Comparison of ENCODE assay signal across 23 mouse cellular contexts in the genomic region with DNA sequence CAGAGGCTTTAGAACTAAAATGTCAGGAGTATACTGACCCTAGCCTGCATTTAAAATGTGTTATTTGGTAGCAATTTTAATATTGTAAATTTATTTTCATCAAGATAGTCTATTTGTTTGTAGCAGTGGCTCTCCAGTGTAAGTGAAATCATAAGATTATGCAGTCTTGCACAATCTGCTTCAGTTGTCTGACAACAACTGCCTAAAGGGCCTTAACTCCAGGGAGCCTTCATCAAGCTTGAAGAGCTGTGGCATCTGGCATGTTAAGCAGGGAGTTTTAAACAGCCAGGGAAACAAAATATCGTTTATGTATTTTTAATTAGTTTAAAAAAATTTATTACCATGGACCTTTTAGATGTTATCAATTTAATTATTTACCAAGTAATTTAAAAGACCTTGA.
DNase-seq lines count a peak whose midpoint lies in the region; ATAC-seq and TF ChIP-seq lines count a peak whose summit lies in the region.
"Had no signal": no experiment of that assay in that cellular context is flagged by ENCODE, and none has a peak within 500 bp of the region (broad histone marks: within the 10 kb centered on the region; RNA-seq: fewer than 3 reads in every experiment).

No protein-coding gene starts in this region.

- no peak overlapping the region for H3K27ac ChIP-seq in forebrain, embryonic 14.5 days (ENCODE audit: low read depth, low read length)
- H3K27ac ChIP-seq in forebrain, embryonic 12.5 days, result no peak overlapping the region
- H3K27ac ChIP-seq in hindbrain, postnatal 0 days, result no peak overlapping the region
- no peak overlapping the region for H3K27ac ChIP-seq in hindbrain, embryonic 14.5 days
- no peak overlapping the region for H3K27ac ChIP-seq in midbrain, postnatal 0 days (ENCODE audit: low read depth, low read length)
- H3K27ac ChIP-seq in midbrain, embryonic 16.5 days (ENCODE audit: low read length), result no peak overlapping the region
- H3K27ac ChIP-seq: forebrain, embryonic 10.5 days; forebrain, embryonic 15.5 days; heart, embryonic 15.5 days; hindbrain, embryonic 15.5 days had no signal

- DNase-seq in forebrain, embryonic 14.5 days (ENCODE audit: low spot score), result peak; percentile 3
- peak; percentile 30 for DNase-seq in hindbrain, postnatal 0 days (ENCODE audit: low spot score)
- DNase-seq in hindbrain, embryonic 14.5 days (ENCODE audit: low spot score), result no peak
- DNase-seq in midbrain, postnatal 0 days (ENCODE audit: low spot score), result peak; percentile 36
- DNase-seq in right cerebral cortex, postnatal 25 days, result no peak
- DNase-seq: adrenal gland, adult 8-10 months; adrenal gland, postnatal 25 days; cerebellum, adult 18-20 months; cerebellum, adult 9-10 months; cerebellum, postnatal 14 days; gastrocnemius, postnatal 25 days; heart, adult 18-20 months; heart, postnatal 10 days; heart, postnatal 4 days had no signal

- no peaks in the 10 kb centered on the region for H3K27me3 ChIP-seq in forebrain, embryonic 14.5 days (replicated peaks; ENCODE audit: control insufficient read depth, insufficient read depth, low read length)
- H3K27me3 ChIP-seq in forebrain, embryonic 12.5 days, result no peaks in the 10 kb centered on the region
- no peaks in the 10 kb centered on the region for H3K27me3 ChIP-seq in hindbrain, postnatal 0 days (ENCODE audit: insufficient read depth, low read length)
- H3K27me3 ChIP-seq in hindbrain, embryonic 14.5 days (ENCODE audit: control insufficient read depth, insufficient read depth, low read length), result no peaks in the 10 kb centered on the region
- no peaks in the 10 kb centered on the region for H3K27me3 ChIP-seq in midbrain, postnatal 0 days (ENCODE audit: insufficient read depth, low read length)
- no peaks in the 10 kb centered on the region for H3K27me3 ChIP-seq in midbrain, embryonic 16.5 days (ENCODE audit: control insufficient read depth, insufficient read depth, low read depth, low read length)
- H3K27me3 ChIP-seq: forebrain, embryonic 15.5 days; heart, embryonic 12.5 days; heart, embryonic 15.5 days; hindbrain, embryonic 15.5 days had no signal

- no peaks in the 10 kb centered on the region for H3K9me3 ChIP-seq in forebrain, embryonic 14.5 days (replicated peaks; ENCODE audit: control insufficient read depth, low read length)
- H3K9me3 ChIP-seq in forebrain, embryonic 12.5 days, result no peaks in the 10 kb centered on the region
- H3K9me3 ChIP-seq in hindbrain, postnatal 0 days (ENCODE audit: low read length), result no peaks in the 10 kb centered on the region
- no peaks in the 10 kb centered on the region for H3K9me3 ChIP-seq in hindbrain, embryonic 14.5 days (ENCODE audit: control insufficient read depth, low read length)
- H3K9me3 ChIP-seq in midbrain, postnatal 0 days (ENCODE audit: low read length), result no peaks in the 10 kb centered on the region
- H3K9me3 ChIP-seq in midbrain, embryonic 16.5 days (replicated peaks; ENCODE audit: control insufficient read depth, low read length, poor library complexity, severe bottlenecking), result no peaks in the 10 kb centered on the region
- H3K9me3 ChIP-seq: forebrain, embryonic 10.5 days; forebrain, embryonic 15.5 days; heart, embryonic 12.5 days; heart, embryonic 15.5 days; hindbrain, embryonic 15.5 days had no signal

- H3K36me3 ChIP-seq in forebrain, embryonic 14.5 days (ENCODE audit: control insufficient read depth, insufficient read depth, low read length), result no peaks in the 10 kb centered on the region
- no peaks in the 10 kb centered on the region for H3K36me3 ChIP-seq in forebrain, embryonic 12.5 days (replicated peaks)
- no peaks in the 10 kb centered on the region for H3K36me3 ChIP-seq in hindbrain, postnatal 0 days (ENCODE audit: insufficient read depth, low read length)
- no peaks in the 10 kb centered on the region for H3K36me3 ChIP-seq in hindbrain, embryonic 14.5 days (replicated peaks; ENCODE audit: control insufficient read depth, insufficient read depth)
- no peaks in the 10 kb centered on the region for H3K36me3 ChIP-seq in midbrain, postnatal 0 days (ENCODE audit: insufficient read depth, low read length)
- H3K36me3 ChIP-seq in midbrain, embryonic 16.5 days (ENCODE audit: control insufficient read depth, insufficient read depth, low read length), result no peaks in the 10 kb centered on the region
- H3K36me3 ChIP-seq: forebrain, embryonic 10.5 days; forebrain, embryonic 15.5 days; heart, embryonic 12.5 days; heart, embryonic 15.5 days; hindbrain, embryonic 15.5 days had no signal

- WGBS in forebrain, embryonic 14.5 days, result 50% methylated on average over 1 of the region's 1 CpGs
- 64% methylated on average over 1 of the region's 1 CpGs for WGBS in forebrain, embryonic 12.5 days
- 42% methylated on average over 1 of the region's 1 CpGs for WGBS in hindbrain, postnatal 0 days
- WGBS in hindbrain, embryonic 14.5 days, result 38% methylated on average over 1 of the region's 1 CpGs
- WGBS in midbrain, postnatal 0 days, result 45% methylated on average over 1 of the region's 1 CpGs
- WGBS in midbrain, embryonic 16.5 days, result 47% methylated on average over 1 of the region's 1 CpGs

- no peak for ATAC-seq in forebrain, embryonic 14.5 days
- ATAC-seq in forebrain, embryonic 12.5 days (ENCODE audit: low FRiP score), result no peak
- ATAC-seq in hindbrain, postnatal 0 days, result no peak
- no peak; the same call in 1 of the 2 replicates for ATAC-seq in hindbrain, embryonic 14.5 days (ENCODE audit: low FRiP score)
- ATAC-seq in midbrain, postnatal 0 days (ENCODE audit: low FRiP score), result no peak
- ATAC-seq in midbrain, embryonic 16.5 days, result no peak
- ATAC-seq: activated CD4-positive, CD25-positive, alpha-beta regulatory T cell, adult 4 months; forebrain, embryonic 15.5 days; inflammation-experienced regulatory T-cells, adult 6 months had no signal

- no peak for TF ChIP-seq CTCF in hindbrain, postnatal 0 days (IDR thresholded peaks at IDR 0.05; ENCODE audit: low read depth)
- TF ChIP-seq CTCF in midbrain, postnatal 0 days (IDR thresholded peaks at IDR 0.05), result no peak

- H3K9ac ChIP-seq in forebrain, embryonic 14.5 days (ENCODE audit: low read length), result no peak overlapping the region
- no peak overlapping the region for H3K9ac ChIP-seq in forebrain, embryonic 12.5 days
- no peak overlapping the region for H3K9ac ChIP-seq in hindbrain, postnatal 0 days (replicated peaks; ENCODE audit: low read length)
- no peak overlapping the region for H3K9ac ChIP-seq in hindbrain, embryonic 14.5 days
- H3K9ac ChIP-seq in midbrain, postnatal 0 days (replicated peaks; ENCODE audit: low read length, poor library complexity, severe bottlenecking), result no peak overlapping the region
- H3K9ac ChIP-seq in midbrain, embryonic 16.5 days (ENCODE audit: low read depth, low read length), result no peak overlapping the region
- H3K9ac ChIP-seq: forebrain, embryonic 15.5 days; heart, embryonic 12.5 days; heart, embryonic 15.5 days; hindbrain, embryonic 15.5 days had no signal

- H3K4me1 ChIP-seq in forebrain, embryonic 14.5 days (ENCODE audit: control insufficient read depth, insufficient read depth, low read length), result no peaks in the 10 kb centered on the region
- H3K4me1 ChIP-seq in forebrain, embryonic 12.5 days, result no peaks in the 10 kb centered on the region
- no peaks in the 10 kb centered on the region for H3K4me1 ChIP-seq in hindbrain, postnatal 0 days (ENCODE audit: insufficient read depth, low read length)
- no peaks in the 10 kb centered on the region for H3K4me1 ChIP-seq in hindbrain, embryonic 14.5 days (replicated peaks; ENCODE audit: control insufficient read depth, insufficient read depth, low read length)
- no peaks in the 10 kb centered on the region for H3K4me1 ChIP-seq in midbrain, postnatal 0 days (ENCODE audit: insufficient read depth, low read length)
- H3K4me1 ChIP-seq in midbrain, embryonic 16.5 days (ENCODE audit: control insufficient read depth, insufficient read depth, low read length), result no peaks in the 10 kb centered on the region
- H3K4me1 ChIP-seq: forebrain, embryonic 10.5 days; forebrain, embryonic 15.5 days; heart, embryonic 12.5 days; heart, embryonic 15.5 days; hindbrain, embryonic 15.5 days had no signal

- H3K4me3 ChIP-seq in forebrain, embryonic 14.5 days (ENCODE audit: low read depth, low read length), result no peak overlapping the region
- H3K4me3 ChIP-seq in forebrain, embryonic 12.5 days (replicated peaks), result no peak overlapping the region
- no peak overlapping the region for H3K4me3 ChIP-seq in hindbrain, postnatal 0 days (ENCODE audit: low read length)
- H3K4me3 ChIP-seq in hindbrain, embryonic 14.5 days (replicated peaks; ENCODE audit: low read length), result no peak overlapping the region
- no peak overlapping the region for H3K4me3 ChIP-seq in midbrain, postnatal 0 days (ENCODE audit: low read depth, low read length)
- no peak overlapping the region for H3K4me3 ChIP-seq in midbrain, embryonic 16.5 days (ENCODE audit: low read depth, low read length)
- H3K4me3 ChIP-seq: forebrain, embryonic 10.5 days; forebrain, embryonic 15.5 days; heart, embryonic 12.5 days; heart, embryonic 15.5 days; hindbrain, embryonic 15.5 days had no signal

- no peak overlapping the region for H3K4me2 ChIP-seq in forebrain, embryonic 14.5 days (ENCODE audit: low read length)
- no peak overlapping the region for H3K4me2 ChIP-seq in forebrain, embryonic 12.5 days
- H3K4me2 ChIP-seq in hindbrain, postnatal 0 days (ENCODE audit: low read depth, low read length), result no peak overlapping the region
- no peak overlapping the region for H3K4me2 ChIP-seq in hindbrain, embryonic 14.5 days (replicated peaks)
- no peak overlapping the region for H3K4me2 ChIP-seq in midbrain, postnatal 0 days (ENCODE audit: low read depth, low read length, poor library complexity, severe bottlenecking)
- no peak overlapping the region for H3K4me2 ChIP-seq in midbrain, embryonic 16.5 days (ENCODE audit: low read length)
- H3K4me2 ChIP-seq: forebrain, embryonic 15.5 days; heart, embryonic 12.5 days; heart, embryonic 15.5 days; hindbrain, embryonic 15.5 days had no signal

Comparison
In these comparisons a context has a peak if more than half of its experiments do, and no peak if none do; other contexts are left out.
1. DNase-seq: peak in forebrain, embryonic 14.5 days (single experiment), hindbrain, postnatal 0 days (single experiment) and midbrain, postnatal 0 days (single experiment); none in hindbrain, embryonic 14.5 days (single experiment) and right cerebral cortex, postnatal 25 days (single experiment).